ENCODE assay signal across 8 mouse cellular contexts in genomic region chr11:12037689-12038469, GRCm38 (mm10). TPM values are rescaled to one million over a fixed set of nuclear protein-coding genes. Genes with fewer than 3 reads are reported as not detected.
A peak's percentile ranks its signal among the peaks of the same experiment; 100 is the strongest.
DNase-seq lines count a peak whose midpoint lies in the region; ATAC-seq and TF ChIP-seq lines count a peak whose summit lies in the region.

No protein-coding gene starts in this region.

- H3K9me3 ChIP-seq in kidney, embryonic 15.5 days (replicated peaks) = no peaks in the 10 kb centered on the region
- H3K9me3 ChIP-seq in embryonic facial prominence, embryonic 13.5 days = no peaks in the 10 kb centered on the region
- H3K9me3 ChIP-seq in intestine, embryonic 15.5 days = no peaks in the 10 kb centered on the region
- no peaks in the 10 kb centered on the region for H3K9me3 ChIP-seq in midbrain, postnatal 0 days (ENCODE audit: low read length)

- peak overlapping the region; percentile 51 for H3K9ac ChIP-seq in kidney, embryonic 15.5 days
- peak overlapping the region; percentile 96 for H3K9ac ChIP-seq in embryonic facial prominence, embryonic 13.5 days
- peak overlapping the region; percentile 63 for H3K9ac ChIP-seq in intestine, embryonic 15.5 days
- no peak overlapping the region for H3K9ac ChIP-seq in midbrain, postnatal 0 days (replicated peaks; ENCODE audit: low read length, poor library complexity, severe bottlenecking)

- no peaks in the 10 kb centered on the region for H3K36me3 ChIP-seq in kidney, embryonic 15.5 days
- H3K36me3 ChIP-seq in embryonic facial prominence, embryonic 13.5 days = no peaks in the 10 kb centered on the region
- H3K36me3 ChIP-seq in intestine, embryonic 15.5 days = no peaks in the 10 kb centered on the region
- H3K36me3 ChIP-seq in midbrain, postnatal 0 days (ENCODE audit: insufficient read depth, low read length) = no peaks in the 10 kb centered on the region

- 3% methylated on average over 45 of the region's 48 CpGs for WGBS in kidney, embryonic 15.5 days
- WGBS in embryonic facial prominence, embryonic 13.5 days = 4% methylated on average over 48 of the region's 48 CpGs
- 6% methylated on average over 48 of the region's 48 CpGs for WGBS in intestine, embryonic 15.5 days
- 6% methylated on average over 44 of the region's 48 CpGs for WGBS in midbrain, postnatal 0 days

- DNase-seq in kidney, adult 11 months = no peak
- DNase-seq in midbrain, postnatal 0 days (ENCODE audit: low spot score) = no peak
- DNase-seq in left cerebral cortex, postnatal 10 days (ENCODE audit: extremely low spot score in 1 of 2, low spot score in 2 of 2) = no peak
- DNase-seq in thymus, postnatal 14 days = no peak

- peak overlapping the region; percentile 89 for H3K27ac ChIP-seq in kidney, embryonic 15.5 days
- peak overlapping the region; percentile 94 for H3K27ac ChIP-seq in embryonic facial prominence, embryonic 13.5 days
- H3K27ac ChIP-seq in intestine, embryonic 15.5 days = peak overlapping the region; percentile 84
- H3K27ac ChIP-seq in midbrain, postnatal 0 days (ENCODE audit: low read depth, low read length) = no peak overlapping the region

- peaks cover 9% of the 10 kb centered on the region for H3K4me1 ChIP-seq in kidney, embryonic 15.5 days
- peaks cover 6% of the 10 kb centered on the region; the same call in 1 of the 2 replicates for H3K4me1 ChIP-seq in embryonic facial prominence, embryonic 13.5 days
- no peaks in the 10 kb centered on the region for H3K4me1 ChIP-seq in intestine, embryonic 15.5 days (replicated peaks)
- no peaks in the 10 kb centered on the region; the same call in 1 of the 2 replicates for H3K4me1 ChIP-seq in midbrain, postnatal 0 days (ENCODE audit: insufficient read depth, low read length)

- intact Hi-C loops in left cerebral cortex, postnatal 10 days (cut with DNase I) = no loop called here

- peak overlapping the region; percentile 57 for H3K4me2 ChIP-seq in kidney, embryonic 15.5 days
- H3K4me2 ChIP-seq in embryonic facial prominence, embryonic 13.5 days = peak overlapping the region; percentile 67
- peak overlapping the region; percentile 62 for H3K4me2 ChIP-seq in intestine, embryonic 15.5 days (replicated peaks)
- H3K4me2 ChIP-seq in midbrain, postnatal 0 days (ENCODE audit: low read depth, low read length, poor library complexity, severe bottlenecking) = peak overlapping the region; percentile 60

- peak overlapping the region; percentile 67 for H3K4me3 ChIP-seq in kidney, embryonic 15.5 days (replicated peaks)
- H3K4me3 ChIP-seq in embryonic facial prominence, embryonic 13.5 days = peak overlapping the region; percentile 63
- peak overlapping the region; percentile 61 for H3K4me3 ChIP-seq in intestine, embryonic 15.5 days (replicated peaks)
- peak overlapping the region; percentile 43 for H3K4me3 ChIP-seq in midbrain, postnatal 0 days (ENCODE audit: low read depth, low read length)

- H3K27me3 ChIP-seq in kidney, embryonic 15.5 days = peaks cover 96% of the 10 kb centered on the region
- H3K27me3 ChIP-seq in embryonic facial prominence, embryonic 13.5 days = peaks cover 95% of the 10 kb centered on the region
- peaks cover 55% of the 10 kb centered on the region for H3K27me3 ChIP-seq in intestine, embryonic 15.5 days (replicated peaks)
- H3K27me3 ChIP-seq in midbrain, postnatal 0 days (ENCODE audit: insufficient read depth, low read length) = peaks cover 72% of the 10 kb centered on the region

- ATAC-seq in kidney, embryonic 15.5 days (replicated peaks; ENCODE audit: low FRiP score) = peak; percentile 6
- peak; percentile 27 for ATAC-seq in embryonic facial prominence, embryonic 13.5 days (ENCODE audit: insufficient number of reproducible peaks, insufficient read depth, low FRiP score, low TSS enrichment, low read depth)
- peak; percentile 26 for ATAC-seq in intestine, embryonic 15.5 days
- no peak for ATAC-seq in midbrain, postnatal 0 days (ENCODE audit: low FRiP score)
- no peak for ATAC-seq in cerebellum, adult (ENCODE audit: insufficient number of reproducible peaks, low FRiP score, low TSS enrichment)

- no peak for TF ChIP-seq CTCF in midbrain, postnatal 0 days (IDR thresholded peaks at IDR 0.05)

RNA-seq across cellular contexts. Expression of gene Grb10, which starts 0.6 kb away (rescaled TPM):
- polyA plus RNA-seq in kidney, embryonic 15.5 days (2015; fragmentation: Nextera tagmentation; extraction: Ambion mirVana) = 390 and 413 TPM in 2 replicates
- polyA plus RNA-seq in embryonic facial prominence, embryonic 13.5 days (2015; fragmentation: Nextera tagmentation; extraction: Ambion mirVana) = 444 and 498 TPM in 2 replicates
- 313 and 347 TPM in 2 replicates for polyA plus RNA-seq in intestine, embryonic 15.5 days (2015; fragmentation: Nextera tagmentation; extraction: Ambion mirVana)
- 94.0 and 110 TPM in 2 replicates for total RNA-seq in midbrain, postnatal 0 days (2014; rRNA removed)
- 43.9 and 44.0 TPM in 2 replicates for polyA plus RNA-seq in midbrain, postnatal 0 days (2015; fragmentation: Nextera tagmentation; extraction: Ambion mirVana)
- total RNA-seq in left cerebral cortex, postnatal 10 days (2021) = 10 to 100 TPM; 48.5 to 48.6 TPM

Comparison
In these comparisons a context has a peak if more than half of its experiments do, and no peak if none do; other contexts are left out.
1. ATAC-seq: peak in kidney, embryonic 15.5 days (single experiment), embryonic facial prominence, embryonic 13.5 days (single experiment) and intestine, embryonic 15.5 days (single experiment); none in midbrain, postnatal 0 days (single experiment) and cerebellum, adult (single experiment).
2. Peak in every context shown above with its lines, with median percentiles within 50 percentile points of each other: H3K4me2 ChIP-seq and H3K4me3 ChIP-seq.